Mouse (Mus musculus): ENCODE measurements around the gene 4930415O20Rik.

- TF ChIP-seq CTCF (IDR thresholded peaks at IDR 0.05; ENCODE audit: borderline replicate concordance, insufficient read depth, low read depth, low read length) (no peak), POLR2A (IDR thresholded peaks at IDR 0.05; ENCODE audit: borderline replicate concordance, insufficient read depth, low read length) (no peak)
Measured at GRCm38 (mm10) chr15:98536828-98537510, 33.8 kb upstream of the 4930415O20Rik start.
